Mouse (Mus musculus) neural tube, embryonic 14.5 days (tissue): Measurements from ENCODE around the gene Ado. TPM values are rescaled to one million over a fixed set of nuclear protein-coding genes. Genes with fewer than 3 reads are reported as not detected.

Experiments
- ATAC-seq: fragments of 200-750 bp; cut with Nextera tagmentation; 2 replicates; pipeline ENCODE4 v1.8.0; 2017; ENCODE audit warnings: low read depth, mild to moderate bottlenecking, moderate TSS enrichment, moderate library complexity
- H3K27ac ChIP-seq: fragments of 300-500 bp; sonication (generic); 2 replicates; pipeline ENCODE4 v1.5.1; 2014; ENCODE audit warnings: low read depth, mild to moderate bottlenecking, control low read depth, low read length, moderate library complexity, mixed read lengths
- H3K27me3 ChIP-seq: fragments of 300-500 bp; sonication (generic); 2 replicates; pipeline ENCODE4 v1.6.1; 2014; ENCODE audit warnings: low read length; ENCODE audit not compliant: control insufficient read depth, insufficient read depth
- H3K36me3 ChIP-seq: fragments of 300-500 bp; sonication (generic); 2 replicates; pipeline ENCODE4 v1.6.1; 2014; ENCODE audit warnings: low read length, mixed read lengths; ENCODE audit not compliant: control insufficient read depth, insufficient read depth
- H3K4me1 ChIP-seq: fragments of 300-500 bp; sonication (generic); 2 replicates; pipeline ENCODE4 v1.6.1; 2014; ENCODE audit warnings: low read length; ENCODE audit not compliant: control insufficient read depth, insufficient read depth
- H3K4me2 ChIP-seq: fragments of 300-500 bp; sonication (generic); 2 replicates; pipeline ENCODE4 v1.6.1; 2014; ENCODE audit warnings: mild to moderate bottlenecking, low read depth, low read length, control low read depth
- H3K4me3 ChIP-seq: fragments of 300-500 bp; sonication (generic); 2 replicates; pipeline ENCODE4 v1.5.1; 2014; ENCODE audit warnings: low read depth, low read length, control low read depth, mixed read lengths
- H3K9ac ChIP-seq: fragments of 300-500 bp; sonication (generic); replicated peaks from 2 replicates; pipeline ENCODE4 v1.6.1; 2014; ENCODE audit warnings: low read depth, mild to moderate bottlenecking, control low read depth, low read length, mixed read lengths
- H3K9me3 ChIP-seq: fragments of 300-500 bp; sonication (generic); 2 replicates; pipeline ENCODE4 v1.6.1; 2016; ENCODE audit warnings: low read length; ENCODE audit not compliant: control insufficient read depth
- WGBS: fragments of 180-500 bp; shearing (Covaris S2); extraction: QIAGEN DNeasy Blood & Tissue Kit; methylation state at CpG from one replicate; pipeline ENCODE4 v1.1.7; 2014; 5-methylcytosine and 5-hydroxymethylcytosine counted together
- polyA plus RNA-seq: library from polyadenylated mRNA; unstranded; fragments of >200 nt; fragmentation: Nextera tagmentation; extraction: Ambion mirVana; gene quantifications from 2 replicates; pipeline ENCODE4 v1.2.1, GENCODE M21; 2014

The Ado gene
- polyA plus RNA-seq, 1 experiment from 2014 or later, result 109 TPM

GRCm38 (mm10) chr10:67564509-67564908 is 15.8 kb upstream of the Ado start:
- H3K27ac ChIP-seq, result no peak overlapping the region
- no peaks in the 10 kb centered on the region for H3K36me3 ChIP-seq
- peaks cover 18% of the 10 kb centered on the region for H3K27me3 ChIP-seq
- H3K4me2 ChIP-seq, result no peak overlapping the region
- H3K9ac ChIP-seq, result no peak overlapping the region
- no peaks in the 10 kb centered on the region for H3K9me3 ChIP-seq
- no peak overlapping the region for H3K4me3 ChIP-seq
- no peaks in the 10 kb centered on the region for H3K4me1 ChIP-seq
- 96% methylated on average over 7 of the region's 7 CpGs for WGBS
- ATAC-seq, result no peak

- no peaks in the 10 kb centered on the region for H3K4me1 ChIP-seq
- H3K9me3 ChIP-seq, result 0 out of 2 replicates have a peak, but pooled peaks cover 3% of the 10 kb centered on the region
- WGBS, result 71% methylated on average over 1 of the region's 1 CpGs
- no peak for ATAC-seq
- H3K4me3 ChIP-seq, result no peak overlapping the region
- no peaks in the 10 kb centered on the region for H3K36me3 ChIP-seq
- no peak overlapping the region for H3K9ac ChIP-seq
- H3K4me2 ChIP-seq, result no peak overlapping the region
- no peak overlapping the region for H3K27ac ChIP-seq
- peaks cover 18% of the 10 kb centered on the region for H3K27me3 ChIP-seq
Measured at GRCm38 (mm10) chr10:67561185-67561584, 12.4 kb upstream of the Ado start.

GRCm38 (mm10) chr10:67559765-67560394 is 11.1 kb upstream of the Ado start:
- no peaks in the 10 kb centered on the region for H3K4me1 ChIP-seq
- no peak overlapping the region for H3K9ac ChIP-seq
- peaks cover 13% of the 10 kb centered on the region for H3K27me3 ChIP-seq
- H3K4me3 ChIP-seq, result no peak overlapping the region
- no peak overlapping the region for H3K27ac ChIP-seq
- WGBS, result 17% methylated on average over 13 of the region's 13 CpGs
- no peak overlapping the region for H3K4me2 ChIP-seq
- no peaks in the 10 kb centered on the region for H3K36me3 ChIP-seq
- ATAC-seq, result peak; percentile 58; the same call in 1 of the 2 replicates
- H3K9me3 ChIP-seq, result 0 out of 2 replicates have a peak, but pooled peaks cover 3% of the 10 kb centered on the region

- Histone ChIP-seq H3K9me3 (0 out of 2 replicates have a peak, but pooled peaks cover 3% of the 10 kb centered on the region), H3K27ac (no peak overlapping the region), H3K4me2 (no peak overlapping the region), H3K27me3 (peaks cover 12% of the 10 kb centered on the region), H3K4me3 (no peak overlapping the region), H3K4me1 (no peaks in the 10 kb centered on the region), H3K9ac (no peak overlapping the region), H3K36me3 (no peaks in the 10 kb centered on the region)
- WGBS, result 87% methylated on average over 4 of the region's 4 CpGs
- ATAC-seq, result no peak
Measured at GRCm38 (mm10) chr10:67558053-67558452, 9.3 kb upstream of the Ado start.

GRCm38 (mm10) chr10:67548261-67548854 is 397 bp downstream of the Ado start:
- Histone ChIP-seq H3K4me1 (peaks cover 19% of the 10 kb centered on the region), H3K27me3 (no peaks in the 10 kb centered on the region), H3K4me2 (peak overlapping the region; percentile 97), H3K9me3 (no peaks in the 10 kb centered on the region), H3K4me3 (peak overlapping the region; percentile 85), H3K27ac (peak overlapping the region; percentile 95), H3K9ac (peak overlapping the region; percentile 83), H3K36me3 (no peaks in the 10 kb centered on the region)
- ATAC-seq, result peak; percentile 82
- WGBS, result under 1% methylated on average over 70 of the region's 73 CpGs

- Histone ChIP-seq H3K36me3 (no peaks in the 10 kb centered on the region), H3K27me3 (peaks cover 3% of the 10 kb centered on the region; the same call in 1 of the 2 replicates), H3K4me3 (peak overlapping the region; percentile 85), H3K27ac (peak overlapping the region; percentile 95), H3K4me1 (peaks cover 19% of the 10 kb centered on the region), H3K4me2 (peak overlapping the region; percentile 97), H3K9me3 (no peaks in the 10 kb centered on the region), H3K9ac (peak overlapping the region; percentile 83)
- under 1% methylated on average over 20 of the region's 20 CpGs for WGBS
- peak; percentile 15 for ATAC-seq
Measured at GRCm38 (mm10) chr10:67547850-67548260, 900 bp downstream of the Ado start.

DNA sequence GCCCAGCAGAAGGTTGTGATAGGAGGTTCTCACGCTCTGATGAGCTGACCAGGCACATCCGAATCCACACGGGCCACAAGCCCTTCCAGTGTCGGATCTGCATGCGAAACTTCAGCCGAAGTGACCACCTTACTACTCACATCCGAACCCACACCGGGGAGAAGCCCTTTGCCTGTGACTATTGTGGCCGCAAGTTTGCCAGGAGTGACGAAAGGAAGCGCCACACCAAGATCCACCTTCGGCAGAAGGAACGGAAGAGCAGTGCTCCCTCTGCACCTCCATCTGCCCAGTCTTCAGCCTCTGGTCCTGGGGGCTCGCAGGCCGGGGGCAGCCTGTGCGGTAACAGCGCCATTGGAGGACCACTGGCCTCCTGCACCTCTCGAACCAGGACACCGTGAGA is 8.2 kb downstream of the Ado start:
- WGBS, result 11% methylated on average over 19 of the region's 19 CpGs
- no peak for ATAC-seq
- H3K4me3 ChIP-seq, result no peak overlapping the region
- no peak overlapping the region for H3K4me2 ChIP-seq
- H3K27ac ChIP-seq, result no peak overlapping the region
- H3K9ac ChIP-seq, result no peak overlapping the region
- H3K4me1 ChIP-seq, result peaks cover 33% of the 10 kb centered on the region
- no peaks in the 10 kb centered on the region for H3K9me3 ChIP-seq
- no peaks in the 10 kb centered on the region for H3K36me3 ChIP-seq
- peaks cover 60% of the 10 kb centered on the region for H3K27me3 ChIP-seq

DNA sequence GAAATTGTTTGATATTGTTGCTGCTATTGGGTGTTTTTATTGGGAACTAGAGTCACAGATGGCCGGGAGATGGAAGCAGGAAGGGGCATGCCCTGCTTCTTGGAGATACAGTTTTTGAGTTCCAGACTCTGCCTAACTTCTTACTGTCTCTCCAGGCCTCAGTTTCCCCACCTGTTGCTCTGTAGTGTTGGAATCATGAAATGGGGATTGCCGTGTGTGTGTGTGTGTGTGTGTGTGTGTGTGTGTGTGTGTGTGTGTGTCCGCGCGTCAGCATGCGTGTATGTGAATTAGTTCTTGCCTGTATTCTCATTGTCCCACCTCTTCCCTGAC is 9.4 kb downstream of the Ado start:
- ATAC-seq, result no peak
- Histone ChIP-seq H3K4me3 (no peak overlapping the region), H3K27ac (no peak overlapping the region), H3K27me3 (peaks cover 72% of the 10 kb centered on the region), H3K9me3 (no peaks in the 10 kb centered on the region), H3K9ac (no peak overlapping the region), H3K4me1 (peaks cover 36% of the 10 kb centered on the region), H3K36me3 (no peaks in the 10 kb centered on the region), H3K4me2 (no peak overlapping the region)
- WGBS, result 29% methylated on average over 6 of the region's 6 CpGs

- no peaks in the 10 kb centered on the region for H3K9me3 ChIP-seq
- H3K4me3 ChIP-seq, result peak overlapping the region; percentile 53
- H3K4me1 ChIP-seq, result peaks cover 36% of the 10 kb centered on the region
- peak overlapping the region; percentile 87 for H3K4me2 ChIP-seq
- under 1% methylated on average over 50 of the region's 50 CpGs for WGBS
- no peak for ATAC-seq
- no peaks in the 10 kb centered on the region for H3K36me3 ChIP-seq
- H3K9ac ChIP-seq, result no peak overlapping the region
- H3K27ac ChIP-seq, result no peak overlapping the region
- H3K27me3 ChIP-seq, result peaks cover 77% of the 10 kb centered on the region
Measured at GRCm38 (mm10) chr10:67538585-67539400, 10.0 kb downstream of the Ado start.
